Mouse (Mus musculus): Measurements from ENCODE around the gene Tsc22d3.

Tsc22d3 gene

DNA sequence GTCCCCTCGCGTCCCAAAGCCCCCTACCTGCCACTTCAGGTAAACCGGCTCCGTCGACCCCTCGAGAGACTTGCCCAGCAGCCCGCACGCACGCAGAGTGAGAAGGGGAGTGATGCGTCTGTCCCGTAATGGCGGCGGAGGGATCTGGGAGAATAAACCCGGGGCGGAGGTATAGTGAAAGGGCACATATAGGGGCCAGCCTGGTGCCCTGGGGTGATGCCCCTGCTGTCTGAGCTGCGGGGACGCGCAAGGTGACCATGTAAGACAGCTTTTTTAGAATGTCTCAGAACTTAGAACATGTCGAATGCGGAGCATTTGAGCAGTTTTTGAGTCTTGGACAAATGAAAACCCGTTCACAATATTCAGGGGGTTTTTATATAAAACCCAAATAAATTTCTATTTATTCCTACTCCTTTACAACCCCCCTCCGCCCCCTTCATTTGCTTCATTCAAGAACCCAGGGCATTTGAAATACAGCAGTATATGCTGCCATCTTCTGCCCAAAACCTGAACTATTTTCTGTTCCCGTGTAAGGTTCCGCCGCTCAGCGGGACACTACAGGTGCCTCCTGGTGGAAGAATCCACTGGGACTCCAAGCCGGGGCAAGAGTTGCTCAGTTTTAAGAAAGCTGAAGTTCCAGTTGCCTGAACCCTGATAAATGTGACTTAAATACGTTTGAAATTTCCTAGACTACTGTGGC, at the start of gene Tsc22d3:
Gene Tsc22d3 (minus strand): TSS at position 250 of the 700 bp plus-strand sequence.
- ATAC-seq (ENCODE audit: low TSS enrichment): peak; percentile 88

DNA sequence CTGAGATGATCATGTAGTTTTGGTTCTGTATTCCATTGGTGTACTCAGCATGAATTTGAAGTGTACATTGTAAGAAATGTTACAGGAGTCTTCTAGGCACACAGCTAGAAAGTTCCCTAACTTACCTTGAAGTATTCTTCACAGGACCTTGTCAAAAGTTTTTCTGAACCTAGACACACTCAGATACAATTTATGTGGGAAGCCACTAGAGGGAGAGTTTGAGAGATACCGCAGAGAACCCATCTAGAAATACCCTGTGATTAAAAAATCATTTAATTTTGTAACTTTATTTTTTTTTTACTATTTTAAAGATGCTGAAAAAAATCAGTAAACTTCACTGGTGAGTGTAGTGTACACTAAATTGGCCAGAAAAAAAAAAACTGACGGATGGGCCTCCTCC, 39.1 kb upstream of the Tsc22d3 start:
- ATAC-seq (ENCODE audit: low TSS enrichment): no peak

GRCm38 (mm10) chrX:140638028-140638427, 37.6 kb upstream of the Tsc22d3 start:
- no peak for ATAC-seq (ENCODE audit: low TSS enrichment)

- ATAC-seq (ENCODE audit: low TSS enrichment): no peak
Observed at GRCm38 (mm10) chrX:140624875-140625594, 24.6 kb upstream of the Tsc22d3 start.

GRCm38 (mm10) chrX:140609938-140610337, 9.5 kb upstream of the Tsc22d3 start:
- ATAC-seq (ENCODE audit: low TSS enrichment): no peak

- ATAC-seq (ENCODE audit: low TSS enrichment): no peak
Observed at GRCm38 (mm10) chrX:140601884-140602283, 1.4 kb upstream of the Tsc22d3 start.

- ATAC-seq (ENCODE audit: low TSS enrichment): no peak
Observed at GRCm38 (mm10) chrX:140601311-140601710, 852 bp upstream of the Tsc22d3 start.

GRCm38 (mm10) chrX:140599561-140600409, 674 bp downstream of the Tsc22d3 start:
- no peak for ATAC-seq (ENCODE audit: low TSS enrichment)

- peak; percentile 70 for ATAC-seq (ENCODE audit: low TSS enrichment)
Observed at GRCm38 (mm10) chrX:140598850-140599560, 1.5 kb downstream of the Tsc22d3 start.

DNA sequence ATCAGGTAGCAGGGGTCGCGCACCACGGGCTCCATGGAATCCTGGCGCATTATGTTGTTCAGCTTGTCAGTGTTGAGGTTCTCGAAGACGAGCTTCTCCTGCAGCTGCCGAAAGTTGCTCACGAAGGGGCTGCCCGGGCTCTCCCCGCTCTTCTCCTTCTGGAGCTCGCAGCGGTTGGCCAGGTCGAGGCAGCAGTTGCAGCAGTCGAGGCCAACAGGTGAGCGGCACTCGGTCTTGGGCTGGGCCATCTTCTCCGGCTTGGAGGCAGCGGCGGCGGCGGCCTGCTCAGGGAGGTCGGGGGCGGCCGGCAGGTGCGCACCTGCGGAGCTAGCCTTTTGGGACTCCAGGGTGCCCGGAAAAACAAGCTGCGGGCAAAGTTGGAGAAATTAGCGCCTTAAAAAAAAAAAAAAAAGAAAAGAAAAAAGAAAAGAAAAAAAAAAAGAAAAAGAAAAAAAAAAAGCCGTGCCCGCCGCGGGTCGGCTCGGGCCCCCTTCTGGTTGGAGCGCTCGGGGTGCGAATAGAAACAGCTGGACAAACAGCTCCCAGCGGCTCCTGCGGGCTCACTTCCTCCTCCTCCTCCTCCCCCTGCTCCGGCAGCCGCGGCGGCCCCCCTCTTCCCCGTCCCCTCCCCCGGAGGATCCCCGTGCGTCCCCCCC, 2.1 kb downstream of the Tsc22d3 start:
- no peak for ATAC-seq (ENCODE audit: low TSS enrichment)

- no peak for ATAC-seq (ENCODE audit: low TSS enrichment)
Observed at GRCm38 (mm10) chrX:140591176-140591575, 9.3 kb downstream of the Tsc22d3 start.

DNA sequence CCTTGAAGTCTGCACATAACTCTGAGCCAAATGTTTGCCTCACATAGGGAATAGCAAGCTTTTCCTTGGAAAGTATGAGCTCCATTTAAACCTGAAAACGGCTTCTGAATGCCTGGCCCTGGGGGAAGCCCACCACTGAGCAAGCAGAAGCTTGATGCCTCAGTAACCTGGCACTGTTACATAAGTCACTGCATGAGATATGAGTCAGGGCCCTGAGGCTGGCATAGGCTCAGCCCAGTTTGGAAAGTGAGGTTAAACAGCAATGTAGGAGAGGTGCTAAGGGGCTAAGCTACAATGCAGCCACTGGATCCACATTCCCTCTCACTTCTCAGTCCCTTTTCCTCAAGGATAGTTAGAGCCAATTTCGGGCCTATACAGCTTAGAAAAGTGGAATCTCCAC, 10.3 kb downstream of the Tsc22d3 start:
- ATAC-seq (ENCODE audit: low TSS enrichment): no peak

DNA sequence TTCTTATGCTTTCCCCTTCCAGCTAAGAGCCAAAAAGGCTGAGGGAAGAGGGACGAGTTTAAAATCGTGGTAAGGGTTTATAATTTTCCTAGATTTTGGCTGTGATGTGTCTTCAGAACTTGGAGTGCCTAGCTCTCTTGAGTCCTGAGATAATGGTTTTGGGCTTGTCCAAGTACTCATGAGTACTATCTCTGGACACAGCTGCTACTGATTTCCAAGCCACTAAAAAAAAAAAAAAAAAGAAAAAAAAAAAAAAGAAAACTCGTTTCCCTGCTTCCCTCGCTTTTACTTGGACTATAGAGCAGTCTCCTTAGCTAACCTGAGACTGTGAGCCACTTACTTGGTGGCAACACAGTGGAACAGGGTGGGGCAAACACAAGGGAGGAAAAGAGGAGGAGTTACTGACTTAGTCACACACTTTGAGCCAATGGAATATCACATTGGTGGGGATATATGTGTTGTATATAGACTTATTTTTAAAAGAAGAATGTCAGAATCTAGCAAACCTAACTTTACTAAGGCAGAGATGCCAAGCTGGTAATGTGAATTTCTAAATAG, 11.2 kb downstream of the Tsc22d3 start:
- ATAC-seq (ENCODE audit: low TSS enrichment): no peak

DNA sequence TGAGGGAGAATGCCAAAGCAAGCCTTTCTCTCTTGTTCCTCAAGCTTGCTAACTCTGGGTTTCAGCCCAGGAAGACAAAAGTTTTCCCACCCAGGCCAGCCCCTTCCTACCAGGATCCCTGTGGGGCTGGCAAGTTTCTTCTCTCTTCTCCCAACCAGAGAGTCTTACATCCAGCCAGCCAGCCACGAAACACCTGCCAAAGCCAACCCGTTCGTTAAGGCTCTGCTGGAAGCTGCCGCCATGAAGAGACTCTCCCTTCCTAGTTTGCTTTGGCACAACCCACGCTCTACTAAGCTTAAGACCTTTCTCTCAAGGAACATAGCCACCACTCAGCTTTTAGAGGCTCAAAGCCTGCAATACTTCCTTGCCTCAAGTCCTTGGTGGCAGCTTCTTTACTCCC, 11.9 kb downstream of the Tsc22d3 start:
- ATAC-seq (ENCODE audit: low TSS enrichment): no peak

DNA sequence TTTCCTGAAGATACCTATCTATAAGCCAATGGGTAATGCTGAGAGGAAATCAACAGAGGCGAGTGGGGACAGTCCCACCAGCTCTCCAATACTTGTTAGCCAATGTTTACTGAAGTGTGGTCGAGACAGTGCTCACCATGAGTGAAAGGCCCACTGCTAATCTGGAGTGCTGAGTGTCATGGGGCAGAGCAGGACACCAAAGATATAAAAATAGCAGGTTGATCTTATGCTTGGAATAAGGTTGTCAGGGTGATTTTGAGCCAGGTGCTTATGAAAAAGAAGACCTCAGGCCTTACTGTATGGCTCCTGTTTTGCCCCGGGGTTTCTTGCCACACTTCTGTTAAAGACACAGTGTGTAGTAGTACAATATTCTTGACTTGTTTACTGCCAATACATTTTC, 20.0 kb downstream of the Tsc22d3 start:
- ATAC-seq (ENCODE audit: low TSS enrichment): no peak

DNA sequence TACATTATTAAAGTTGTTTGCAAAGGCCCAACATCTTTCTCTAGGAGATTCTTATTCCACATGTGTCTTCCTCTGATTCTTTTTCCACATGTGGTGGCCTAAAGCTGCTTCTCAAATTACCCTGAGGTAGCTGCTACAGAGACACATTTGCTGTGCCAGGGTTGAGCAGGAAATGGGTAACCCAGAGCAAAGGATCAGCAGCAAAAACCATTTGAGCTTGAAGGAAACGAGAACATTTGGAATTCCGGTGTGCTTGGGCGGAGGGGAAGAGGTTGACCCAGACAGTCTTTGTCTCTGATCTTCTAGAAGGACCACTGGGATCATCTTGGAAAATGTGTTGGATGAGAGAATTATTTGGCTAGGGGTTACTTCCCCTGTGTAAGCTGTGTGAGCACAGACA, 24.8 kb downstream of the Tsc22d3 start:
- ATAC-seq (ENCODE audit: low TSS enrichment): no peak

- no peak for ATAC-seq (ENCODE audit: low TSS enrichment)
Observed at GRCm38 (mm10) chrX:140575200-140575599, 25.3 kb downstream of the Tsc22d3 start.

- 0 out of 2 replicates have a peak, but pooled peaks have one; percentile 20 for ATAC-seq (ENCODE audit: low TSS enrichment)
Observed at GRCm38 (mm10) chrX:140572702-140573338, 27.6 kb downstream of the Tsc22d3 start.

GRCm38 (mm10) chrX:140569595-140569994, 30.9 kb downstream of the Tsc22d3 start:
- ATAC-seq (ENCODE audit: low TSS enrichment): no peak

DNA sequence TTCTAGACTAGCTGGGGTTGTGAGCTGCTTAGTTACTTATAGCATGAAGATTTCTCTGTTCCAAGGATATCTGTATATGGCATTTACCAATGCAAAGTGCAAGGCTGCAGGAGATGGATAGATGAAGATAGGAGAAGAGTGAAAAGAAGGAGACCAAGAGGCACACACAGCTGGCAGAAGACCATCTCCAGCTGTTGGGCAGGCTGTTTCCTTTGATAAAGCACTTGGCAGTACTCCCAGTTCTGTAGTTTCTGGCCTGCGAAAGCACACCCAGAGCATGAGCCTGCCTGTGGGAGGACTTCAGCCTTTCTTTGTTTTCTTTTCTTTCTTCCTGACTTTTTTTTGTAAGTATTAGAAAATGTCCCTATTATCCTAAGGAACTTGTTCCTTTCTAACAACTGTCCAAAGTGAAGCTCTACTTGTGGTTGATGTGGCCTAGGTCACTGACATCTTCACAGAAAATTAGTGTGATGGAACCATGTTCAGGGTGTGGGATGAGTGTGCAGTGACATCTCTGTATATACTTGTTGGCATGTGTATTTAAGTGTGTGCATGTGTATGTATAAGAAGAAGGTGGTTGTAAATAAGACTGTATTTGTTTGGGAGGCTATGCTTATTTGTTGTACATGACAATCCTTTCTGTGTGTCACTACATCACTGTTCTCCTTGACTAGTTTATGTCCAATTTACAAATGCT, 32.6 kb downstream of the Tsc22d3 start:
- ATAC-seq (ENCODE audit: low TSS enrichment): no peak
